Comparison of ENCODE assay signal across 16 mouse cellular contexts in genomic region chr17:9944513-9944912, GRCm38 (mm10).
A peak's percentile ranks its signal among the peaks of the same experiment; 100 is the strongest.
DNase-seq lines count a peak whose midpoint lies in the region; TF ChIP-seq lines count a peak whose summit lies in the region.
"Had no signal": no experiment of that assay in that cellular context is flagged by ENCODE, and none has a peak within 500 bp of the region (broad histone marks: within the 10 kb centered on the region; RNA-seq: fewer than 3 reads in every experiment).

No protein-coding gene starts in this region.

- H3K79me2 ChIP-seq in MEL (ENCODE audit: control insufficient read depth, insufficient read depth, low read length, poor library complexity): no peaks in the 10 kb centered on the region

- no peak overlapping the region for H3K27ac ChIP-seq in layer of hippocampus, adult 2 months
- no peak overlapping the region for H3K27ac ChIP-seq in MEL (ENCODE audit: control insufficient read depth, low read depth, low read length)
- H3K27ac ChIP-seq: intestine, embryonic 15.5 days; limb, embryonic 13.5 days; neural tube, embryonic 12.5 days had no signal

- no peak for TF ChIP-seq POLR2A in MEL (IDR thresholded peaks at IDR 0.05; ENCODE audit: control insufficient read depth in 1 of 2, insufficient read depth in 1 of 2, low read depth in 1 of 2, low read length in 2 of 2, poor library complexity in 1 of 2)

- H3K27me3 ChIP-seq in MEL (ENCODE audit: control insufficient read depth in 1 of 2, insufficient read depth in 2 of 2, low read length in 2 of 2): no peaks in the 10 kb centered on the region
- H3K27me3 ChIP-seq: intestine, embryonic 15.5 days; limb, embryonic 13.5 days; neural tube, embryonic 12.5 days had no signal

- H3K9me3 ChIP-seq in MEL (replicated peaks; ENCODE audit: insufficient read depth, low read length): no peaks in the 10 kb centered on the region
- H3K9me3 ChIP-seq: intestine, embryonic 15.5 days; limb, embryonic 13.5 days; neural tube, embryonic 12.5 days had no signal

- DNase-seq in layer of hippocampus, adult 2 months (ENCODE audit: low spot score in 2 of 2): no peak
- DNase-seq in layer of hippocampus, adult 11-12 months (ENCODE audit: low spot score): no peak
- peak; percentile 5 for DNase-seq in thymus, postnatal 14 days
- DNase-seq in thymus, postnatal 0 days (ENCODE audit: low spot score): no peak
- DNase-seq in MEL (ENCODE audit: low read depth, low spot score): peak; percentile 6
- DNase-seq in embryo, embryonic 10.5 days (ENCODE audit: low spot score): no peak
- no peak for DNase-seq in frontal cortex, postnatal 14 days (ENCODE audit: low spot score in 2 of 2)
- DNase-seq: cerebellum, adult 8-10 months; embryo, embryonic 11 days; gastrocnemius, postnatal 14 days; kidney, postnatal 36 days; lung, postnatal 36 days; midbrain, embryonic 14.5 days had no signal

- no peaks in the 10 kb centered on the region for H3K36me3 ChIP-seq in MEL (ENCODE audit: control insufficient read depth in 1 of 2, insufficient read depth in 2 of 2, low read length in 2 of 2)
- H3K36me3 ChIP-seq: intestine, embryonic 15.5 days; limb, embryonic 13.5 days; neural tube, embryonic 12.5 days had no signal

- H3K4me3 ChIP-seq in layer of hippocampus, adult 2 months: no peak overlapping the region
- no peak overlapping the region for H3K4me3 ChIP-seq in MEL (ENCODE audit: control insufficient read depth in 1 of 2, insufficient read depth in 1 of 2, low read depth in 2 of 2, low read length in 2 of 2)
- H3K4me3 ChIP-seq: intestine, embryonic 15.5 days; limb, embryonic 13.5 days; neural tube, embryonic 12.5 days had no signal

- TF ChIP-seq EP300 in MEL (IDR thresholded peaks at IDR 0.05; ENCODE audit: low read depth in 1 of 2, low read length in 2 of 2): no peak

- TF ChIP-seq RAD21 in MEL (IDR thresholded peaks at IDR 0.05; ENCODE audit: low read depth, low read length): peak; percentile 30

- no peak overlapping the region for H3K9ac ChIP-seq in MEL (ENCODE audit: control insufficient read depth, low read depth, low read length, poor library complexity, severe bottlenecking)
- H3K9ac ChIP-seq: intestine, embryonic 15.5 days; limb, embryonic 13.5 days; neural tube, embryonic 12.5 days had no signal

- TF ChIP-seq CTCF in layer of hippocampus, adult 2 months (conservative IDR thresholded peaks at IDR 0.05): peak; percentile 60
- peak; percentile 34 to 37 (median 37); a peak in 4 of 6 replicates for TF ChIP-seq CTCF in MEL (IDR thresholded peaks at IDR 0.05 in 2 of 3, conservative IDR thresholded peaks at IDR 0.05 in 1 of 3; ENCODE audit: control insufficient read depth in 1 of 3, insufficient read depth in 1 of 3, low read depth in 2 of 3, low read length in 3 of 3, poor library complexity in 1 of 3, severe bottlenecking in 1 of 3)

- no peaks in the 10 kb centered on the region for H3K4me1 ChIP-seq in MEL (ENCODE audit: control insufficient read depth in 1 of 2, insufficient read depth in 2 of 2, low read length in 2 of 2)
- H3K4me1 ChIP-seq: intestine, embryonic 15.5 days; limb, embryonic 13.5 days; neural tube, embryonic 12.5 days had no signal

TF ChIP-seq in MEL, 35 proteins besides CTCF, POLR2A, EP300 and RAD21:
- peak; percentile 83; the same call in 1 of the 2 replicates for TF ChIP-seq BHLHE40 (IDR thresholded peaks at IDR 0.05; ENCODE audit: borderline replicate concordance, low read depth, low read length)
- no peak for TF ChIP-seq CHD2 (IDR thresholded peaks at IDR 0.05; ENCODE audit: low read length)
- TF ChIP-seq MAZ (IDR thresholded peaks at IDR 0.05; ENCODE audit: low read depth, low read length): no peak
- no peak for TF ChIP-seq GABPA (IDR thresholded peaks at IDR 0.05; ENCODE audit: low read depth, low read length)
- no peak for TF ChIP-seq TBP (IDR thresholded peaks at IDR 0.05; ENCODE audit: low read depth, low read length)
- peak; percentile 50 for TF ChIP-seq SMC3 (IDR thresholded peaks at IDR 0.05; ENCODE audit: low read depth, low read length)
- TF ChIP-seq MAFK (IDR thresholded peaks at IDR 0.05; ENCODE audit: borderline replicate concordance, low read depth, low read length): no peak
- TF ChIP-seq ZC3H11A (IDR thresholded peaks at IDR 0.05; ENCODE audit: low read depth, low read length): peak; percentile 29; the same call in 1 of the 2 replicates

Comparison
In these comparisons a context has a peak if more than half of its experiments do, and no peak if none do; other contexts are left out.
1. DNase-seq: peak in thymus, postnatal 14 days (single experiment) and MEL (single experiment); none in layer of hippocampus, adult 2 months (0 of 2), layer of hippocampus, adult 11-12 months (single experiment), thymus, postnatal 0 days (single experiment), embryo, embryonic 10.5 days (single experiment) and frontal cortex, postnatal 14 days (0 of 2).